Mouse (Mus musculus) kidney, postnatal 4 days (tissue): ENCODE data around the gene Pak6.

Experiments used
- DNase-seq, 2 experiments: peaks; one replicate each; pipeline ENCODE4 v3.0.0; 2021; ENCODE audit warnings: mixed read lengths in 2 of 2

Gene Pak6

GRCm38 (mm10) chr2:118700179-118701062 is 37.3 kb downstream of the Pak6 start:
- peak; percentile 92 for DNase-seq

GRCm38 (mm10) chr2:118701161-118701560 is 38.1 kb downstream of the Pak6 start:
- DNase-seq, result no peak

- DNase-seq, result peak in 1 of 2 experiments; percentile 25
Measured at GRCm38 (mm10) chr2:118701971-118702882, 39.1 kb downstream of the Pak6 start.

- DNase-seq, result peak; percentile 67 to 76
Measured at GRCm38 (mm10) chr2:118702883-118703761, 40.0 kb downstream of the Pak6 start.

- DNase-seq, result peak; percentile 41 to 53
Measured at GRCm38 (mm10) chr2:118703913-118704730, 41.0 kb downstream of the Pak6 start, which contains the start of gene Ankrd63. Gene Ankrd63, minus strand, starts transcription at chr2:118703963.

- no peak for DNase-seq
Measured at GRCm38 (mm10) chr2:118706436-118706835, 43.3 kb downstream of the Pak6 start.

GRCm38 (mm10) chr2:118708472-118708871 is 45.4 kb downstream of the Pak6 start:
- DNase-seq, result peak in 1 of 2 experiments; percentile 37

GRCm38 (mm10) chr2:118709655-118710221 is 46.6 kb downstream of the Pak6 start:
- peak in 1 of 2 experiments; percentile 37 for DNase-seq

- peak; percentile 73 to 80 for DNase-seq
Measured at GRCm38 (mm10) chr2:118711038-118711494, 48.0 kb downstream of the Pak6 start.

- no peak for DNase-seq
Measured at GRCm38 (mm10) chr2:118713631-118714030, 50.5 kb downstream of the Pak6 start.

GRCm38 (mm10) chr2:118714230-118714629 is 51.1 kb downstream of the Pak6 start:
- no peak for DNase-seq

- no peak for DNase-seq
Measured at GRCm38 (mm10) chr2:118716677-118717076, 53.6 kb downstream of the Pak6 start.

- DNase-seq, result no peak
Measured at GRCm38 (mm10) chr2:118723693-118724486, 60.8 kb downstream of the Pak6 start.

- no peak for DNase-seq
Measured at GRCm38 (mm10) chr2:118725511-118725910, 62.4 kb downstream of the Pak6 start.

GRCm38 (mm10) chr2:118726873-118727272 is 63.8 kb downstream of the Pak6 start:
- no peak for DNase-seq

- peak; percentile 50 to 58 for DNase-seq
Measured at GRCm38 (mm10) chr2:118727911-118728310, 64.8 kb downstream of the Pak6 start.

GRCm38 (mm10) chr2:118728337-118728736 is 65.2 kb downstream of the Pak6 start, which contains the start of gene Plcb2:
Gene Plcb2, minus strand, starts transcription at chr2:118728438.
- DNase-seq, result peak; percentile 65 to 70

- DNase-seq, result no peak
Measured at GRCm38 (mm10) chr2:118729194-118729593, 66.1 kb downstream of the Pak6 start.

GRCm38 (mm10) chr2:118729816-118730621 is 66.9 kb downstream of the Pak6 start:
- no peak for DNase-seq
